Mouse (Mus musculus) left cerebral cortex, adult 9 months (tissue): ENCODE results near the gene 9130213A22Rik.

Source experiments
- DNase-seq, 2 experiments: peaks; one replicate each; pipeline ENCODE4 v3.0.0; 2022; ENCODE audit warnings: low spot score in 2 of 2

The 9130213A22Rik gene

DNA sequence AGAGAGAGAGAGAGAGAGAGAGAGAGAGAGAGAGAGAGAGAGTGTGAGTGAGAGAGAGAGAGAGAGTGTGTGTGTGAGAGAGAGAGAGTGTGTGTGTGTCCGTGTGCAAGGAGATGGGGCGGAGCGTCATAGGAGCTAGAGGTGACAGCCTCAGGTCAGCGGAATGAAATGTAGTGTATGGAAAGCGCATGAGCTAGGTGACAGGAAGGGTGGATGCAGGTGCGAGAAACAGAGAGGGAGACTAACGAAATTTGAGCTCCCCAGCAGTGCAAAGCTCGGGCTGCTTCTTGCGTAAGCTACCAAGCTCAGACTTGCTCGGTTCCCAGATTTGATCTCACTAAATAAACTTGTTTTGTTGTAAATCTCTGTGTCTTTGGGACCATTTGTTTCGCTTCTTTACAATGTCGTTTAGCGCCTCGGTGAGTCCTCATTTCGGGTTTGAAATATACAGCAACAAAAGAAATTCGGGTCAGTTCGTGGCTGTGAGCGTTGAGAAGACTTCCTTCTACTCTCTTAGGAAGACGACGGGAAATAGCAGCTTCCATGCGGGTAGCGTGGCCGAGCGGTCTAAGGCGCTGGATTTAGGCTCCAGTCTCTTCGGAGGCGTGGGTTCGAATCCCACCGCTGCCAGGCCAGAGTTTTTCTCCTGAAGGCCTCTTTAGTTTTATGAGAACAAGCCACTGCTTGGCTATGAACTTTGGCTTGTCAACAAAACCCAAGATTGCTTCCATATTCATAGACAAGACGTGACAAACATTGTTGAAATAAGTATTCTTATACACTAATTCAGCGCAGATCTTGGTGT, 1.5 kb upstream of the 9130213A22Rik start:
- DNase-seq, result peak; percentile 79 to 96

DNA sequence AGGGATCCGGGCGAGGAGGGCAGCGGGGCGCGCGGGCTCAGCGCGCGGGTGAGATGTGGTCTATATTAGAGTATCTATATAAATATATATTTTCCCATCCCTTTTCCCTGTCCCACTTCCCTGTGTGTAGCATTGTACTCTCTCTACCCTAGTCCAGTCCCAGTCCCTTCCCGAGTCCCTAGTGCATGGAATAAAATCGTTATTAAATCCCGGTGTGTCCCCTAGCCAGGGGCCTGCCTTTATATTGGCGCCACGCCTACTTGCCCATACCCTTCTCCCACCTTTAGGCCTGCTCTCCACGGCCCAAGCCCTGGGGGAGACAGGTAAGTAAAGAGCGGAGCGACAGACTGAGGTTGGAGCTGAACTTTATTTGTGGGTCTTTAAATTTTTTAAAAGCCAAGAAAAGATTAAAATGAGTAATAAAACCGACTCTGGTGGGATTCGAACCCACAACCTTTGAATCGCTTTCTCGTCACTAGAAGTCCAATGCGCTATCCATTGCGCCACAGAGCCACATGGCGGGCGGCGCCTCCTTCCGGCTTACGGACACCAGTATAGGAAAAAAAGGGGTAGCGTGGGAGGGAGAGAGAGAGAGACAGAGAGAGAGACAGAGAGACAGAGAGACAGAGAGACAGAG, 785 bp upstream of the 9130213A22Rik start:
- peak; percentile 85 to 96 for DNase-seq

DNA sequence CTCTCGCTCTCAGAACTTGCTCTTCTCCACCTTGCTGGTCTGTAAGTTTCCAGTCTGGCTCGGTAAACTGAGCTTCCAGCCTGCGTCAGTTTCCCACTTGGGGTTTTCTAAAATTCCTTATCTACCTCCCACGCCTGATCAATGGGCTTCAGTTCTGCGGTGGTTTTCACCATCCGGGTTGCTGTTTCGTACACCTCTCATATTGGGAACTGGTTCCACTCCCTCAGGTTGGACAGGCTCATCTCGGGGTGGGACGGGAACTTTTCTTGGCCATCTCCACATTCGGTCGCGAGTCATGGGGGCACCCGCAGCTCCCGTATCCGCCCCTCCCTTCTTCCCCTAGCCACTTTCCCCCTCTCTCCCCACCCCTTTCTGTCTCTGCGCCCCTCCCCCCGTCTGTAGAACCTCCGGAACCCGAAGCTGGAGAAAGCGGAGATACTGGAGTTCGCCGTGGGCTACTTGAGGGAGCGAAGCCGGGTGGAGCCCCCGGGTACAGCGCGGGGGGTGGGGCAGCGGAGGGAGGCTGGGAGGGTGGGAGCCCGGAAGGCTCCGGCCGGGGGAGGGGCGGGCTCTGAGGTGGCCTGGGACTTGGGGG, 551 bp downstream of the 9130213A22Rik start:
- no peak for DNase-seq

DNA sequence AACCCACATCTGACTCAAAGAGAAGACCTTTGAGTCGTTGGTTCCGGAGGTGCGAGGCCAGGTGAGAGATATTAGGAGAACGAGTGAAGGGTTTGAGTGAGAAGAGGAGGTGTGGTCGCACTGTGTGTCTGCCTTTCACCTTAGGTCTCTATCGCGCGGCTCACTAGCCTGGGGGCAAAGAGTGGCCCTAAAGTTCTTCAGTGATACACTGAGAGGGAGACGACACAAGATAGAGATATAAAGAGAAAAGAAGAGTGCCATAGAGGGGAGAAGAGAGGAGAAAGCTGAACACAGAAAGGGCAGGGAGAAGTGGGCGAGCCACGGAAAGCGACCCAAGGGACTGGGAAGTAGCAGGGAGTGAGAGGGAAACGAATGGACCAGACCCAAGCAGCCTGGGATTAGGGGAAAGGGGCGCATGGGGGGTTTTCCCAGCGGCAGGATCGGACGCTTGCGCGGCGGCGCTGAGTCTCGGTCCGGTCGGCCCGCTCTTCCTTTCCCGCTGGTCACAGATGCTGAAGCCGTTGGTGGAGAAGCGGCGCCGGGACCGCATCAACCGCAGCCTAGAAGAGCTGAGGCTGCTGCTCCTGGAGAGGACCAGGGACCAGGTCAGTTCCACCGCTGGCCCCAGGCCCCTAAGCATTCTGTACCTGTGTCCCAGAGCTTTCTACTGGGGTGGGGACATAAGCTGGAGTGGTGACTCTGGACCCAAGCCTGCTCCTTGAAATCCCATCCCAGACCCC, 1.2 kb downstream of the 9130213A22Rik start:
- no peak for DNase-seq

DNA sequence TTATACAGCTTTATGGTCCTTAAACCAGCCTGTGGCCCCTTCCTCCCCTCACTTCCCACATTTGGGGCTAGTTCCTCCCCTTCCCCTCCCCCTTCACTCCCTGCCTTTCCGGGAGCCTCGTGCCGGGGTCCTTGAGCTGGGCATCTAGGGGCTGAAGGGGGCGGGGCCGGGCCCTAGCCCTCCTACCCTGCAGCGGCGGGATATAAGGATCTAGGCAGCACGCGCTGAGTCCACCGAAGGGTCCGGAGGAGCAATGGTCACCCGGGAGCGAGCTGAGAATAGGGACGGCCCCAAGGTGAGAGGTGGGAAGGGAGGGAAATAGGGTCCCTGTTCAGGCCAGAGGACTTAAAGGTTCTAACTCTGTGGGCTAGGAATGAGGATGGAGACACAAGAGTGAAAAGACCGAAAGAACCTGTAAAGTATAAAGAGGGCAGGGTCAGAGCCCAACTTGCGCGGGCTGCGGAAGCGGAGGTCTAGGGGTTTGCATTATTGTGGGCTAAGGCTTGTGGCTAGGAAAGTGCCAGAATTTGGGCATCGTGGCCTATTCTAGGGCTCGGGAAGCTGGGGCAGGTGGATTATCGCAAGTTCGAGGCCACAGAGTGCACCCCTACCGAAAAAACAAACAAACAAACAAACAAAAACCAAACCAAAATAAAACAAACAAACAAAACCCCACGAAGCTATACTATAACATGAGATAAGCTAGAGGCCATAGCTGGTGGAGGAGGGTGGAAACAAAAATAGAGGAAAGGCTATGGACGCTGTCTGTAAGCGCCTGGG, 2.0 kb downstream of the 9130213A22Rik start, which contains the start of gene Hes7:
Gene Hes7, plus strand, starts transcription at position 184 of the 780 bp plus-strand sequence.
- no peak for DNase-seq

DNA sequence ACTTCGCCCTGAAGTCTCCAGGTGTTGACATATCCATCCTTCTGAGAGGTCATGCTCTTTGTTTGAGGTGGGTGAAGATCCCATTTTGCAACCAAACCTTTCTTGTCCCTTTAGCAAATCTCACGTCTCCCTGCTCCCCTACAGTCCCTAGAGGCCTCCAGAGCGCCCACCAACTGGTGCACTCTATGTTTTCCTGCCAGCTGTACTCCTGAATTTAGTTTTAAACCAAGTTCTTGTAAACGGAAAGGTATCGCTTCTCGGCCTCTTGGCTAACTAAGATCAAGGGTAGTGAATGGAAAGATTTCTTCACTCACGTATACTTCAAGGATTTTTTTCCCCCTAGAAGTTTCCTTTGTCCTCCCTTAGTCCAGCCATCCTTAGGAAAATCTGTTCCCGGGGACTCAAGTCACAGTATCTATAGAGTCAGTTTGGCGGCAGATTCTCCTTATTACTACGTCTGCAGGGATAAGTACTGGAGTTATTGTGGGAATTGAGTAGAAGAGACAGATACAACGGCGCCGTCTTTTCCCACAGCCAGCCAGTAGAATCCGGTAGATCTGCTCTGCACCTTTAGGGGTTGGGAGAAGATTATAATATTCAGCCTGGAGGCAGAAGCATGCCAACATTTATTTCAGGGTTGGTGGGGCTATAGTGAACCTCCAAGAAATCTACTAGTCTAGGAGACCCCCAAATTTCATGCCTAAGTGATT, 2.8 kb downstream of the 9130213A22Rik start:
- DNase-seq, result no peak

DNA sequence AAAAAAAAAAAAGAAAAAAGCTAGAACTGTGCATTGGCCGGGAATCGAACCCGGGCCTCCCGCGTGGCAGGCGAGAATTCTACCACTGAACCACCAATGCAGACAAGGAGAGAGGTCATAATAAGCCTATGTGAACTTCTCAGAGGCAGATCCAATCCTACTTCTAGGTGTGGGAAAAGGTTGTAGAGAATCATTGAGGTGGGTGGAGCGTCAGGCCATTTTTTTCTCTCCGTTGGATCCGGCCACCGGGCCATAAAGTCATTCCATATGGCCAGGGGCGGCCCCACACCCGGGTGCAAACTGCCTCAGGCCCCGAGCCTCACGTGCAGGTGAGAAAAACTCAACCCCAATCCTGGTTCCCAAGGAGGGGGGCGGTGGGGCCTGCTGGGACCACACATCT, 3.6 kb downstream of the 9130213A22Rik start:
- DNase-seq, result peak in 1 of 2 experiments; percentile 92

DNA sequence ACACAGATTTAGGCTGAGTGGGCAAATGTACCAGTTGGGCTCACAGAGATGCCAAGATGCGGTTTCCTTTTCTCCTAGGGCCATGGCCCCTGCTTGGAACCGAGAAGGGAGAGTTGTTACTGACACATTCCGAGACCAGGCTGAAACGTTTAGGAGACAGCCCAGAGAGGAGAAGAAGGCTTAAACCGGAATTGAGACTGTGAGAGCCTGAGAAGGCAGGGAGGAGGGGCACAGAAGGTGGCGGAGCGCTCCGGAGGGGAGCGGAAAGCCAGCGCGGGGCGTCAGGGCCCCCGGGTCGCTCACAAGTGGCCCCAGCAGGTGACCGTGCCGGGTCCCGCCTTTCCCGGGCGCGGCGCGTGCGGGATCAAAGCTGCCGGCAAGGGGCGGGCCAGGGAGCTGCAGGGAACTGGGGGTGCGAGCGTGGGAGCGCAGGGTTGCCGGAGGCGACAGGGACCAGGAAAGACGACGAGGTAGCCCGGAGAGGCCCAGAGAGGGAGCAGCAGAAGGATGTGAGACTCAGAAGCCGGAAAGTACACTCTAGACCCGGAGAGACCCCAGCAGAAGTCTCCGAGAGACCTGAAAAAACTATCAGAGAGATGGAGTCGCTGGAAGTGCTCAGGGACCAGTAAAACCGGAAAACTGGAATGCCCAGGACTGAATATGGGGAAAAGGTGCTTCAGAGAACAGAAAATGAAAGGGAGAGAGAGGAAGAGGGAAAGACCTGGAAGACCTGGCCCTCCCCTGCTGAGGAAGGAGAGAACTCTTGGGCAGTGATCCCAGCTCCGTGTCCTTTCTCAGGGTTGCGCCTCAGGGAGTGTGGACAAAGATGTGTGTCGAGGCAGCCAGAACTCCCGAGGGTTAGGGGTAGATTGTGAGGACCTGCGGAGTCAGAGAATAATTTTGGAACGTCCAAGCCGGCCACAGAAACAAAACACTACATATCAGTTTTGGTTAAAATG, 4.4 kb downstream of the 9130213A22Rik start:
- peak in 1 of 2 experiments; percentile 46 for DNase-seq

DNA sequence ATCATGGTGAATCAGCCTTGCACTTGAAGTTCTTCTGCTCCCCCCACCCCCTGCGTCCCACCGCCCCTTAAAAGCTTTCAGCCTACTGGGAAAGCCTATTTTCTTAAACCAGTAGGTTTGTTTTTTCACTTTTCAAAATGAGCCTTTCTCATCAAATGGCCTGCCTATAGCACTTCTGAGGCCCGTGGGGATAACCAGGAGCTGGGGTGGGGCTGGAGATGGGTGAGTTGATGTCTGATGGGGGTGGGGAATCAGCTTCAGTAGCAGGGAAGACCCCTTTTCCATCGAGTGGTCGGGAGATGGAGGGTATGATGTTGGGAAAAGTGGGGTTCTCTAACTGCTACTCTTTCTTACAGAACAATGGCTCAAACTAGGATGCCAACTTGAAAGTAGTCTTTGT, 5.5 kb downstream of the 9130213A22Rik start:
- no peak for DNase-seq

DNA sequence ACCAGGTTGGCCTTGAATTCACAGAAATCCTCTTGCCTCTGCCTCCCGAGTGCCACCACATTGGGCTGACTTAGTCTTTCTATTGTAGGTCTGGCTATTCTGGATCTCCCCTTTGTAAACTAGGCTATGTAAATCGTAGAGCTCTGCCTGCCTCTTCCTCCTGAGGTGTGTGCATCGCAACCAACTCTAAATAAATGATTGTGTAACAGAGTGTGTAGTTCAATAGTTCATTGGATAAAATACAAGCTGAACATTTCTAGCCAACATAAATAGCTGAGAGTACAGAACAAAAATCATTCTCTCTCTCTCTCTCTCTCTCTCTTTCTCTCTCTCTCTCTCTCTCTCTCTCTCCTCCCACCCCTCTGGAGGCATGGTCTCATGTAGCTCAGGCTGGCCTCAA, 7.8 kb downstream of the 9130213A22Rik start:
- no peak for DNase-seq

DNA sequence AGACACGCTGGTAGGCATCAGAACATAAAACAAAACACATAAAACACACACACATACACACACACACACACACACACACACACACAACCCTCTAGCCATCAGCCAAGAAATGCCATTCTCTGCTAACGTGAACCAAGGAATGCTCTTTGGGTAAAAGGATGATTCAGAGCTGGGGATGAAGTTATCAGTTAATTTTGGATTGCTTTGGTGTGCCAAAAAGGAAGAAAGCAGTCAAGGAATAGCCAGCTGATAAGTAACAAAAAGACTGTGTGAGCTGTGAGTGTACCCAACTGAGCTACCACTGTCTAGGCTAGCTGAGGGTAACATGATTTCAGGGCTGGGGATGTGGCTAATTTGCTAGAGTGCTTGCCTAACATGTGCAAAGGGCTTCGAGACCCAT, 8.4 kb downstream of the 9130213A22Rik start:
- DNase-seq, result no peak

DNA sequence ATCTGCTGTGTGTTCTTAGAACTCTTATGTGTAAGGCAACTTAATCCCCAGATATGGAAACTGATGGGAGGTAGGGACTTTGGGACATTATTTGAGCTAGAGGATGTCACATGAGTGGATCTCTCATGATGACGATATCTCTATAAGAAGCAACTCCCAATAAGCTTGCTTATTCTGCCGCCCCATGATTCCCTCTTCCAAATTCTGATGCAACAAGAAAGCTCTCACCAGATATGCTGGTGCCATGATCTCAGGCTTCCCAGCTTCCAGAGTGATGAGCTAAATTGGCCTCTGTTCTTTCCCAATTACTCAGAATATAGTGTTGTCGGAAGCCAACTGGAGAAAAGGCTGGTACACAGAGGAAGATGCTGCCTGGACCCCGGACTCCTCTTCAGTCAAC, 10.5 kb downstream of the 9130213A22Rik start:
- peak in 1 of 2 experiments; percentile 47 for DNase-seq

DNA sequence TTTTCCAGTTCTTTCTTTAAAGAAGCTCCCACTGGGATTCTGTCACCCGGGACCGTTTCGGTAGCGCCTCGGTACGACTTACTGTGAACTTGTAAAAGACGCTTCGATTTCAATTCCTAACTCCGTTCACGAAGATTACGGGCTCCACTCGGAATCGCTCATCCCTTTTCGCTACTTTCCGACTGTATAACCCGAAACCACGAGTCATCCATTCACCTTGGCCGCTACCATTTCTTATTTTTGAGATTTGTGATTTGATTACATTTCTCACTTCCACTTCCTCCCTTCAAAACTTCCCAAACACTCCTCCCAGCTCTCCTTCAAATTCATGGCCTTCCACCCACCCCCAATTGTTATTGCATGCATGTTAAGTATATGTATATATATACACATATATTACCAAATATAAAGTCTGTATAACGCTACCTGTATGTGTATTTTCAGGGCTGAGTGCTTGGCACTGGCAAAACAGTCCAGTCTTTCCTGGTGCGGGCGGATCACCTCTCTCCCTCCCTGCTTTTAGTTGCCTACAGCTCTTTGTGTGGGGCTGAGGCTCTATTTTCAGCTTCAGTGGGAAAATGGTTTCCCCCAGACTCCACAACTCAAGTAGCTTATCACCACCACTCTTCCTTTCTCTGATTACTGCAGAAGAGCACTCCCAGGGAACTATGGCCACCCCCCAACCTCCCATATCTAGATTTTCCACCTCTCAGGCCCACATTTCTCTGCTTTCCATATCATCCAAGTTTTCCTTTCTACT, 11.2 kb downstream of the 9130213A22Rik start:
- DNase-seq, result no peak

DNA sequence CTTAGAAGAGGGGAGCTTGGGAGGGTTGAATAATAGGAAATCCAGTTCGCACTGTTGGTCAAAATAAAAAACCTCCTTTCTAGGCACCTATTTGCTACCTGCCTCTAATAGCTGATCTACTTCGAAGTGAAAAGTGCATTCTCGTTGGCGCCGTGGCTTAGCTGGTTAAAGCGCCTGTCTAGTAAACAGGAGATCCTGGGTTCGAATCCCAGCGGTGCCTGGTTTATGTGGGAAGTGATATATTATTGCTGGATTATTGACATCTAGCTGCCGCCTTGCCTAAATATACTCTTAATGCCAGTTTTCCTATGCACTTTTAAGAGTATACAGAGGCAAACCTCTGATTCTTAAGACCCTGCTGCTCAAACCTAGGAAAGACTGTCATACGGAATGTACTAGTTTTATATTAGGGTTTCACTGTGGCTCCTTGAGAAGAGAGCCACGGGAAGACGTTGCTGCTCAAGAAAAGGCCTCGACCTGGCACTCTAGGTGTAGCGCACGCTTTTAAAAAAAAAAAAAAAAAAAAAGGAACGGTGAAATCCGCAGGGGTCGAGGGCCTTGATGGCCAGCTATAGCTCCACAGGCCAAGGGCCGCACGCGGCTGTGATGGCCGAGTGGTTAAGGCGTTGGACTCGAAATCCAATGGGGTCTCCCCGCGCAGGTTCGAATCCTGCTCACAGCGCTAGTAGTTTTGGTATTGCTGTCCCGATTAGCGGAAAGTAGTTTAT, 11.9 kb downstream of the 9130213A22Rik start:
- DNase-seq, result peak in 1 of 2 experiments; percentile 92

DNA sequence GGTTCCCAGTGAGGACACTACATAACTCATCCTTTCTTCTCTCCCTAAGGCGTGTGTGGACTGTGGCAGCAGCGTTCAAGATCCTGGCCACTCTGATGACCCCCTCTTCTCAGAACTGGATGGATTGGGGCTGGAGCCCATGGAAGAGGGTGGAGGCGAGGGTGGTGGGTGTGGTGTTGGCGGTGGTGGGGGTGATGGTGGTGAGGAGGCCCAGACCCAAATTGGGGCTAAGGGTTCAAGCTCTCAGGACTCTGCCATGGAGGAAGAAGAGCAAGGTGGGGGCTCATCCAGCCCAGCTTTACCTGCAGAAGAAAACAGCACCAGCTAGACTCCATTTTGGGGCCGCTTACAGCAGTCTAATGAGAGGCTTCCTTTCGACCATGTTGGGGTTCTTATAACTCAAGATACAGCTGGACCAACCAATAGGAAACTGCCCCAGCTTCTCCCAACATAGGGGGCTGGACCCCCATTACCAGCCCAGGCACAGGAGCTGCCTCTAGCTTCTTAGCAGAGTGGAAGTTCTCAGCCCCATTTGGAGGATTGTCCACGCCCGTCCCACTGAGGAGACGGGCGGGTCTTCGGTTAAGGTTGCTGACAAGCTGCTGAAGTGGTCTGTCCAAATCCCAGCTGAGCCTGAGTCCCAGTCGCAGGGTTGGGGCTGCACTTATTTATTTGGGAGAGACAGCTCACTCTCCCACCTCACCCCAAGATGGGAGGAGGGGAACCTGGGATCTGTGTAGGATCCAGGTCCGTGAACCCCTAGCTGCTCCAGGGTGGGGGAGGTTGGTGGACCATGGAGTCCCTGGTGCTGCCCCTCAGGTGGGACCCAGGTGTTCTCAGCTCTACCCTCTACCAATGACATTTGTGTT, 13.1 kb downstream of the 9130213A22Rik start:
- no peak for DNase-seq

DNA sequence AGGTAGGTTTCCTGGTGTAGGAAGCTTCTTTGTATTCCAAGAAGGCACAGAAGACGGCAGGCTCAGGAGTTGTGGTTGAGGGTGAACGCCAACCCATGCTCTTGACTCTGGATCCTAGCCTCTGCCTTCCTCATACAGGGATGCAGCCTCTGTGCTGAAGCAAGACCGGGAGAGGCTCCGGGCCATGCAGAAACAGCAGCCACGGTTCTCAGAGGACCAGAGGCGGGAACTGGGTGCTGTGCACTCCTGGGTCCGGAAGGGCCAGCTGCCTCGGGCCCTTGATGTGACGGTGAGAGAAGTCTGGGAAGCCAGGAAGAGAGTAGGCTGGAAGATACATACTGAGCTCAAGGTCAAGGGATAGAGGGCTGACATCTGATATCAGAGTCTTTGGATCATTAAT, 14.2 kb downstream of the 9130213A22Rik start:
- DNase-seq, result no peak

DNA sequence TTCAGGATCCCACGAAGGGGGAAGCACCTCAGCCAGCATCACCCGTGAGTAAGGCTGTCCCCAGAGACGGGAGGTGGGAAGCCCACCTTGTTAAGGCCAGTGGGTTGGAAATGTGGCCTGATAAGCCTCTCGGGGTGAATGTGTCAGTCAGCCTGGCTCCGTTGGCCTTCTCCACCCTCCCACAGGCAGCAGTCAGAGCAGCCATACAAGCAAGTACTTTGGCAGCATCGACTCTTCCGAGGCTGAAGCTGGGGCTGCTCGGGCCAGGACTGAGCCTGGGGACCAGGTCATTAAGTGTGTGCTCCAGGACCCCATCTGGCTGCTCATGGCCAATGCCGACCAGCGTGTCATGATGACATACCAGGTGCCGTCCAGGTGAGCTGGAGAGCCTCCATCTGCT, 14.7 kb downstream of the 9130213A22Rik start:
- no peak for DNase-seq
